Mouse (Mus musculus): ENCODE measurements at regions not wholly inside any gene's neighbourhood (a gene's known extent, or its start where the extent isn't known, plus 50 kb on each side); places are given as distances from the start of the nearest gene placed in this dataset.
"Not testable (repeated sequence)": the region's sequence is repeated elsewhere in the genome, so short reads cannot be mapped to it uniquely, and the experiment has no call there.

GRCm38 (mm10) chr6:89052758-89053460 lies 150.9 kb downstream of the Tpra1 start:
- DNase-seq (ENCODE audit: low spot score in 2 of 2): no peak

- no peak for DNase-seq (ENCODE audit: low spot score in 2 of 2)
Measured at GRCm38 (mm10) chr6:89054060-89054459, 152.0 kb downstream of the Tpra1 start.

- DNase-seq (ENCODE audit: low spot score in 2 of 2): no peak
Measured at GRCm38 (mm10) chr6:89059431-89059975, 157.5 kb downstream of the Tpra1 start.

- no peak for DNase-seq (ENCODE audit: low spot score in 2 of 2)
Measured at GRCm38 (mm10) chr6:89064977-89065580, 163.0 kb downstream of the Tpra1 start.

GRCm38 (mm10) chr6:89066588-89066987 lies 164.5 kb downstream of the Tpra1 start:
- DNase-seq (ENCODE audit: low spot score in 2 of 2): no peak

- DNase-seq (ENCODE audit: low spot score in 2 of 2): peak; percentile 16 to 48
Measured at GRCm38 (mm10) chr6:89068286-89068685, 166.2 kb downstream of the Tpra1 start.

GRCm38 (mm10) chr6:89069108-89069507 lies 167.1 kb downstream of the Tpra1 start:
- DNase-seq (ENCODE audit: low spot score in 2 of 2): no peak

GRCm38 (mm10) chr6:89070011-89070410 lies 168.0 kb downstream of the Tpra1 start:
- no peak for DNase-seq (ENCODE audit: low spot score in 2 of 2)

GRCm38 (mm10) chr6:89071766-89072165 lies 169.7 kb downstream of the Tpra1 start:
- DNase-seq (ENCODE audit: low spot score in 2 of 2): no peak

- no peak for DNase-seq (ENCODE audit: low spot score in 2 of 2)
Measured at GRCm38 (mm10) chr6:89072569-89072968, 170.5 kb downstream of the Tpra1 start.

- DNase-seq (ENCODE audit: low spot score in 2 of 2): no peak
Measured at GRCm38 (mm10) chr6:89081624-89082300, 179.7 kb downstream of the Tpra1 start.

GRCm38 (mm10) chr6:89084437-89084836 lies 182.4 kb downstream of the Tpra1 start:
- DNase-seq (ENCODE audit: low spot score in 2 of 2): no peak

- DNase-seq (ENCODE audit: low spot score in 2 of 2): peak in 1 of 2 experiments; percentile 21
Measured at GRCm38 (mm10) chr6:89085151-89085550, 183.1 kb downstream of the Tpra1 start.

- no peak for DNase-seq (ENCODE audit: low spot score in 2 of 2)
Measured at GRCm38 (mm10) chr6:89087620-89088019, 185.6 kb downstream of the Tpra1 start.

- DNase-seq (ENCODE audit: low spot score in 2 of 2): peak in 1 of 2 experiments; percentile 39
Measured at GRCm38 (mm10) chr6:89090096-89090495, 188.0 kb downstream of the Tpra1 start.

- DNase-seq (ENCODE audit: low spot score in 2 of 2): no peak
Measured at GRCm38 (mm10) chr6:89095911-89096310, 193.9 kb downstream of the Tpra1 start.

- no peak for DNase-seq (ENCODE audit: low spot score in 2 of 2)
Measured at GRCm38 (mm10) chr6:89097531-89097930, 195.5 kb downstream of the Tpra1 start.

- DNase-seq (ENCODE audit: low spot score in 2 of 2): no peak
Measured at GRCm38 (mm10) chr6:89119241-89119640, 217.2 kb downstream of the Tpra1 start.

GRCm38 (mm10) chr6:89121023-89121745 lies 219.1 kb downstream of the Tpra1 start:
- no peak for DNase-seq (ENCODE audit: low spot score in 2 of 2)

GRCm38 (mm10) chr6:89121746-89122070 lies 219.7 kb downstream of the Tpra1 start:
- DNase-seq (ENCODE audit: low spot score in 2 of 2): no peak

- no peak for DNase-seq (ENCODE audit: low spot score in 2 of 2)
Measured at GRCm38 (mm10) chr6:89125916-89126315, 223.9 kb downstream of the Tpra1 start.

- not testable (repeated sequence) for DNase-seq (ENCODE audit: low spot score in 2 of 2)
Measured at GRCm38 (mm10) chr6:89128141-89128540, 226.1 kb downstream of the Tpra1 start.

Data from right cerebral cortex, postnatal 36 days (tissue).